Mouse (Mus musculus): ENCODE results near the gene Mepe. TPM values are rescaled to one million over a fixed set of nuclear protein-coding genes. Genes with fewer than 3 reads are reported as not detected.

Mepe gene
- polyA plus RNA-seq, 1 experiment from 2014 or later = not detected

DNA sequence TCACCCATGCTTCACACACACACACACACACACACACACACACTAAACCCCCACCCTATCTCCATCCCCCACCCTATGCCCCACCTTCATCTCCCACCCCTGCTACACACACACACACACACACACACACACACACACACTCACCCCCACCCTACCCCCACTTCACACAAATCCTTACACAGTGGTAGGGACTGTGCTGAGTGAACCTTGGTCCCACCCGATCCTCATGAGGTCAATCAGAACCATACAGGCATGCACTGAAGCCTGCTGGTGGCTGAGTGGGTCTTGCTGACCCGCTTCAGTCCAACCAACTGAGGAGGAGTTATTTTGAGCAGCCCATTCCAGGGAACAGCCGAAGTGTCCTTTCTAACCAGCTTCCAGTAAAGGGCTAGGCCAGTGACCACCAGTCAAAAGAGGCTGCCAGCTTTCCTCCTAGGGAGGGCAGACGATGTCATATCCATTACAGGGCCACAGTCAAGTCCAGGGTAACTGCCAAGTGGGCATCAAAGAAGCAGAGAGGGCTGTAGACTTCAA lies 3.3 kb downstream of the Mepe start:
- H3K9ac ChIP-seq (replicated peaks) = no peak overlapping the region
- DNase-seq (no peak), ATAC-seq (no peak)
- WGBS (ENCODE audit: insufficient replicate concordance) = 72% methylated on average over 4 of the region's 4 CpGs
- no peaks in the 10 kb centered on the region for H3K9me3 ChIP-seq (ENCODE audit: low read length)
- H3K36me3 ChIP-seq (replicated peaks; ENCODE audit: insufficient read depth, low read length) = no peaks in the 10 kb centered on the region
- no peak overlapping the region for H3K4me2 ChIP-seq (ENCODE audit: low read depth, low read length)
- no peaks in the 10 kb centered on the region for H3K4me1 ChIP-seq (ENCODE audit: insufficient read depth)
- H3K27me3 ChIP-seq (ENCODE audit: insufficient read depth, low read length) = no peaks in the 10 kb centered on the region
- no peak overlapping the region for H3K4me3 ChIP-seq (ENCODE audit: low read depth, low read length)
- TF ChIP-seq EP300 (IDR thresholded peaks at IDR 0.05; ENCODE audit: low read depth) = no peak
- TF ChIP-seq CTCF (IDR thresholded peaks at IDR 0.05; ENCODE audit: low read depth) = no peak
- H3K27ac ChIP-seq (ENCODE audit: low read depth) = no peak overlapping the region

DNA sequence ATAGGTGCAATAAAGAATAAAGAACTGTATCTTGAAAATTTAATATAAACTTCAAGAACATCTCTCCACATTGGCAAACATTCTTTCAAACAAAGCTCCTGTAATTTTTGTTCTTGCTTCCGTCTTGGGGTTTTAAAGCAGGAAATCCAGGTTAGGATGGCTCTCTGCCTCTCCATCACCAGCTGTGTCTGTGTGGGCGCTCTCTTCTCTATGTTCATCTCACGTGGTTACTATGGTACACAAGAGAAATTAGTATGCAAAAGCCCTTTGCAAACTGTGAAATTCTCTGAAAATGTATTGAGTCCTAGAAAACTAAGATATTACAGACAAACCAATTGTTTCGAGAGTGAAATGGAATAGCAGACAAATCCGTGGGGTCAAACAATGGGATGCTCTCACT lies 4.3 kb downstream of the Mepe start:
- no peaks in the 10 kb centered on the region for H3K36me3 ChIP-seq (replicated peaks; ENCODE audit: insufficient read depth, low read length)
- no peak overlapping the region for H3K4me3 ChIP-seq (ENCODE audit: low read depth, low read length)
- ATAC-seq (no peak), DNase-seq (no peak)
- no peaks in the 10 kb centered on the region for H3K4me1 ChIP-seq (ENCODE audit: insufficient read depth)
- H3K27ac ChIP-seq (ENCODE audit: low read depth) = no peak overlapping the region
- H3K9ac ChIP-seq (replicated peaks) = no peak overlapping the region
- no peaks in the 10 kb centered on the region for H3K27me3 ChIP-seq (ENCODE audit: insufficient read depth, low read length)
- WGBS (ENCODE audit: insufficient replicate concordance) = 68% methylated on average over 5 of the region's 5 CpGs
- no peak overlapping the region for H3K4me2 ChIP-seq (ENCODE audit: low read depth, low read length)
- TF ChIP-seq EP300 (IDR thresholded peaks at IDR 0.05; ENCODE audit: low read depth) = no peak
- no peaks in the 10 kb centered on the region for H3K9me3 ChIP-seq (ENCODE audit: low read length)

DNA sequence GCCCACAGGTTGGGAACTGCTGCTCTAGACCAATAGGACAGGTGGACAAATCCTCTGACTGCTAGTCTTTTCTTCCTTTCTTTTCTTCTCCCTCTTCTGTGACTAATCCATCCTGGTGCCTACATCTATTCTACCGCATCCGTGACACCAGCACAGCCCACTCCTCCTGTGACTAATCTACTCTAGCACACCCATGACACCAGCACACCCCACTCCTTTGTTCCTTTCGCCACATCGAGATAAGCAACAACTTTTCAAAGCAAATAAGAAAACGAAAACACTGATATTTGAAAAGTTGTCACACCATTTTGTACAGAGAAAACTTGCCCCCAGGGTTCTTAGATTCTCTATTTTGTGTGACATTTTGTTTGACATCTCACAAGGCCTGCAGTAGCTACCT lies 5.0 kb downstream of the Mepe start:
- Histone ChIP-seq H3K4me1 (ENCODE audit: insufficient read depth) (no peaks in the 10 kb centered on the region), H3K27ac (ENCODE audit: low read depth) (no peak overlapping the region), H3K4me2 (ENCODE audit: low read depth, low read length) (no peak overlapping the region), H3K27me3 (ENCODE audit: insufficient read depth, low read length) (no peaks in the 10 kb centered on the region), H3K4me3 (ENCODE audit: low read depth, low read length) (no peak overlapping the region), H3K36me3 (replicated peaks; ENCODE audit: insufficient read depth, low read length) (no peaks in the 10 kb centered on the region), H3K9me3 (ENCODE audit: low read length) (no peaks in the 10 kb centered on the region), H3K9ac (replicated peaks) (no peak overlapping the region)
- no peak for TF ChIP-seq EP300 (IDR thresholded peaks at IDR 0.05; ENCODE audit: low read depth)
- no peak for TF ChIP-seq CTCF (IDR thresholded peaks at IDR 0.05; ENCODE audit: low read depth)
- no peak for DNase-seq
- no peak for ATAC-seq
- WGBS (ENCODE audit: insufficient replicate concordance) = 70% methylated on average over 5 of the region's 5 CpGs

DNA sequence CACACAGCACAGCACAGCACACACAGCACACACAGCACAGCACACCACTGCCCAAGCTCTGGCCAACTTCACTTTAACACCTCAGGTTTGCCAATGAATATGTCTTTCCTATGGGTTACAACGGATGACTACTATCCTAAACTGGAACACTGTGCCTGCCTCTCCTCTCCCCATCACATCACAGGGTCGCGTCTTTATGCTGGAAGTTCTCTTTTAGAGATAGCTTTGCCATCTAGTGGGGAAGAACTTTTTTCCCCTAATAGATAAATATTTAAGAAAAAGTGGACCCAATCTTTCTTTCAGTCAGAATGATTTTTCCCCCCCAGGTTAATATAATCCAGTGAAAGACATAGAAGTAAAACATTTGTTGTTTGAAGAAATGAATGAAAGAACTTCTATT lies 7.2 kb downstream of the Mepe start:
- Histone ChIP-seq H3K36me3 (replicated peaks; ENCODE audit: insufficient read depth, low read length) (no peaks in the 10 kb centered on the region), H3K9ac (replicated peaks) (no peak overlapping the region), H3K4me1 (ENCODE audit: insufficient read depth) (no peaks in the 10 kb centered on the region), H3K27ac (ENCODE audit: low read depth) (no peak overlapping the region), H3K27me3 (ENCODE audit: insufficient read depth, low read length) (no peaks in the 10 kb centered on the region), H3K9me3 (ENCODE audit: low read length) (no peaks in the 10 kb centered on the region), H3K4me2 (ENCODE audit: low read depth, low read length) (no peak overlapping the region), H3K4me3 (ENCODE audit: low read depth, low read length) (no peak overlapping the region)
- ATAC-seq (no peak), DNase-seq (no peak)
- TF ChIP-seq EP300 (IDR thresholded peaks at IDR 0.05; ENCODE audit: low read depth) = no peak
- no peak for TF ChIP-seq CTCF (IDR thresholded peaks at IDR 0.05; ENCODE audit: low read depth)
- WGBS (ENCODE audit: insufficient replicate concordance) = 47% methylated on average over 3 of the region's 3 CpGs

DNA sequence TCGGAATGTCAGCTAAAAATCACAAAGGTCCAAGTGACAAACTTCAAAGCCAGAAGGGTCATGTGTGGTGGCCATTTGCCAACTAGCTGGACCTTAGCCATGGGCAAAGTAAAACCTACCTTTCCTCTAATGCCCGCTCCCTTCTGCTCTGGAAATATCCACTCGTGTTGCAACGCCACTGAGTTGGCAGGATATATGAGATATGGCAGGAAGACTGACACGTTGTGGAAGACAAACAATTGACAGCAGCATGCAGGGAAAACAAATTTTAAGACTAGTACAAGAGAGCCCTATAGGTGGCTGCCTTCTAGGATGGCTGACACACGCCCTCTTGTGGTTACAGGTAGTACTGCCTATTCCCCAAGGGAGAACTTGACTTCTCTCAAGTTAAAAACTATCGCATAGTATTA lies 8.1 kb downstream of the Mepe start:
- Histone ChIP-seq H3K4me3 (ENCODE audit: low read depth, low read length) (no peak overlapping the region), H3K27me3 (ENCODE audit: insufficient read depth, low read length) (no peaks in the 10 kb centered on the region)
- DNase-seq = peak; percentile 76

DNA sequence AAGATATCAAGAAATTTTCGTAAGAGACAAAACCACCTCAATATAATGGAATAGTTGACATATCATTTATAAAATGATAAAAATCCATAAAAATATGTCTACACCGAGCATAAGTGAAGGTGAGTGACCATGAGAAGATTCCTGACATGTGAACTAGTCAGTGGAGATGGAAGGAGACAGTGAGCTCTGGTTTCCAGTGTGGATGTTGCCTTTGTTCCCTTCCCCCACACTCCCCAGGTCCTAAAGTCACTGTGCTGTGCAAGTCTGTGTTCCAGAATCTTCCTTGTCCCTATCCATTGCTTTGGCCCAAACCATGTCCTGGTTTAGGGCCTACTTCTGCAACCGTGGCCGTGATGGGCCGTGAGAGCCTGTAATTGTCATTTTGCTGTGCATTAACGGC lies 8.5 kb downstream of the Mepe start:
- H3K9me3 ChIP-seq (ENCODE audit: low read length) = no peaks in the 10 kb centered on the region
- WGBS (ENCODE audit: insufficient replicate concordance) = 68% methylated on average over 6 of the region's 6 CpGs

More for the DNA sequence above, 8.1 kb downstream of the Mepe start:
- H3K36me3 ChIP-seq (replicated peaks; ENCODE audit: insufficient read depth, low read length) = no peaks in the 10 kb centered on the region
- TF ChIP-seq EP300 (IDR thresholded peaks at IDR 0.05; ENCODE audit: low read depth) (0 out of 2 replicates have a peak, but pooled peaks have one; percentile 14), CTCF (IDR thresholded peaks at IDR 0.05; ENCODE audit: low read depth) (peak; percentile 84)
- H3K4me2 ChIP-seq (ENCODE audit: low read depth, low read length) = 0 out of 2 replicates have a peak overlapping the region, but pooled peaks have one; percentile 20
- WGBS (ENCODE audit: insufficient replicate concordance) = 19% methylated on average over 7 of the region's 7 CpGs
- no peak overlapping the region for H3K27ac ChIP-seq (ENCODE audit: low read depth)
- no peaks in the 10 kb centered on the region for H3K9me3 ChIP-seq (ENCODE audit: low read length)
- peak; percentile 97 for ATAC-seq
- H3K9ac ChIP-seq (replicated peaks) = no peak overlapping the region
- H3K4me1 ChIP-seq (ENCODE audit: insufficient read depth) = no peaks in the 10 kb centered on the region

DNA sequence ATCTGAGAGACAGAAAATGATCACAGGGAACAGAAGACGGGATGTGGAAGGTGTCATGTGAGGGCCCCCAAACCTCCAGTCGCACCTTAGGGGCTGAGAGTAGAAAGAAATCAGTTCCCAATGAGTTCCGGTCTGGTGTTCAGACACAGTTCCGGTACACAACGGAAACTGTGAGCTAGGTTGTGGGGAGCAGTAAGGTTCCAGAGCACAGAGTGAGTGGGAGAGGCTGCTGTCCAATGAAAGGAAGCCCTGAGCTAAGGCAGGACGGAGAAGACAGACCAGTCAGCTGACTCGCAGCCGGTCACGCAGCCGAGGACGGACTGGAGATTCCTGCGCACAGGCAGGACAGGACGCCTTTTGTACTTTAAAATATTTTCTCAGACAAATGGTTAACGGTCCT lies 9.4 kb downstream of the Mepe start:
- no peak overlapping the region for H3K27ac ChIP-seq (ENCODE audit: low read depth)
- no peak overlapping the region for H3K4me3 ChIP-seq (ENCODE audit: low read depth, low read length)
- no peak for DNase-seq
- H3K4me2 ChIP-seq (ENCODE audit: low read depth, low read length) = no peak overlapping the region
- no peaks in the 10 kb centered on the region for H3K4me1 ChIP-seq (ENCODE audit: insufficient read depth)
- H3K27me3 ChIP-seq (ENCODE audit: insufficient read depth, low read length) = no peaks in the 10 kb centered on the region
- H3K36me3 ChIP-seq (replicated peaks; ENCODE audit: insufficient read depth, low read length) = no peaks in the 10 kb centered on the region
- WGBS (ENCODE audit: insufficient replicate concordance) = 83% methylated on average over 14 of the region's 14 CpGs
- H3K9ac ChIP-seq (replicated peaks) = no peak overlapping the region
- no peak for ATAC-seq
- TF ChIP-seq CTCF (IDR thresholded peaks at IDR 0.05; ENCODE audit: low read depth) (no peak), EP300 (IDR thresholded peaks at IDR 0.05; ENCODE audit: low read depth) (no peak)
- no peaks in the 10 kb centered on the region for H3K9me3 ChIP-seq (ENCODE audit: low read length)

More for the DNA sequence above, 8.5 kb downstream of the Mepe start:
- Histone ChIP-seq H3K4me1 (ENCODE audit: insufficient read depth) (no peaks in the 10 kb centered on the region), H3K4me3 (ENCODE audit: low read depth, low read length) (no peak overlapping the region), H3K27me3 (ENCODE audit: insufficient read depth, low read length) (no peaks in the 10 kb centered on the region), H3K9ac (replicated peaks) (no peak overlapping the region), H3K27ac (ENCODE audit: low read depth) (no peak overlapping the region), H3K4me2 (ENCODE audit: low read depth, low read length) (no peak overlapping the region), H3K36me3 (replicated peaks; ENCODE audit: insufficient read depth, low read length) (no peaks in the 10 kb centered on the region)
- ATAC-seq = no peak
- TF ChIP-seq CTCF (IDR thresholded peaks at IDR 0.05; ENCODE audit: low read depth) (no peak), EP300 (IDR thresholded peaks at IDR 0.05; ENCODE audit: low read depth) (no peak)
- DNase-seq = no peak

All from liver, postnatal 0 days (tissue).